Mouse (Mus musculus) heart, postnatal 36 days (tissue): ENCODE measurements around the gene Arsb. TPM values are rescaled to one million over a fixed set of nuclear protein-coding genes. Genes with fewer than 3 reads are reported as not detected.

Experiments
- DNase-seq, 2 experiments: peaks; one replicate each; pipeline ENCODE4 v3.0.0; 2021 to 2022
- intact Hi-C: fragments of 180-260 bp; cut with DNase I; formaldehyde crosslinking; loops from one replicate; pipeline ENCODE4 v1.15.1; 2025
- total RNA-seq, 2 experiments: library from RNA; stranded (reverse); gene quantifications; 2 replicates each; pipeline ENCODE4 v1.2.3; 2021

Arsb gene
- total RNA-seq, 2 experiments from 2014 or later, result 5.6 to 6.2 TPM

GRCm38 (mm10) chr13:93877924-93878323, 106.5 kb downstream of the Arsb start:
- no peak for DNase-seq
- intact Hi-C loops, result no loop called here

GRCm38 (mm10) chr13:93879426-93879825, 108.0 kb downstream of the Arsb start:
- intact Hi-C loops, result no loop called here
- no peak for DNase-seq

- intact Hi-C loops, result no loop called here
- no peak for DNase-seq
Observed at GRCm38 (mm10) chr13:93882132-93882531, 110.7 kb downstream of the Arsb start.

GRCm38 (mm10) chr13:93886999-93887398, 115.6 kb downstream of the Arsb start:
- intact Hi-C loops, result no loop called here
- no peak for DNase-seq

- DNase-seq, result no peak
- intact Hi-C loops, result no loop called here
Observed at GRCm38 (mm10) chr13:93888196-93888595, 116.8 kb downstream of the Arsb start.

- intact Hi-C loops, result no loop called here
Observed at GRCm38 (mm10) chr13:93888916-93889315, 117.5 kb downstream of the Arsb start.

GRCm38 (mm10) chr13:93889991-93890390, 118.6 kb downstream of the Arsb start:
- DNase-seq, result no peak
- intact Hi-C loops, result no loop called here

More at GRCm38 (mm10) chr13:93888916-93889315, 117.5 kb downstream of the Arsb start:
- no peak for DNase-seq

- no peak for DNase-seq
- intact Hi-C loops, result no loop called here
Observed at GRCm38 (mm10) chr13:93891276-93891675, 119.8 kb downstream of the Arsb start.

- no peak for DNase-seq
- intact Hi-C loops, result no loop called here
Observed at GRCm38 (mm10) chr13:93892101-93892500, 120.7 kb downstream of the Arsb start.

- intact Hi-C loops, result no loop called here
- no peak for DNase-seq
Observed at GRCm38 (mm10) chr13:93894105-93894504, 122.7 kb downstream of the Arsb start.

- no peak for DNase-seq
- intact Hi-C loops, result no loop called here
Observed at GRCm38 (mm10) chr13:93895430-93895829, 124.0 kb downstream of the Arsb start.

GRCm38 (mm10) chr13:93897943-93898826, 126.8 kb downstream of the Arsb start:
- intact Hi-C loops, result no loop called here
- DNase-seq, result no peak

GRCm38 (mm10) chr13:93899378-93900256, 128.2 kb downstream of the Arsb start:
- DNase-seq, result no peak
- intact Hi-C loops, result no loop called here

GRCm38 (mm10) chr13:93900934-93901626, 129.7 kb downstream of the Arsb start:
- intact Hi-C loops, result no loop called here
- no peak for DNase-seq

- no peak for DNase-seq
- intact Hi-C loops, result no loop called here
Observed at GRCm38 (mm10) chr13:93902126-93902525, 130.7 kb downstream of the Arsb start.

GRCm38 (mm10) chr13:93906552-93907245, 135.3 kb downstream of the Arsb start:
- DNase-seq, result no peak
- intact Hi-C loops, result no loop called here

GRCm38 (mm10) chr13:93907971-93908370, 136.5 kb downstream of the Arsb start:
- intact Hi-C loops, result no loop called here
- DNase-seq, result no peak

GRCm38 (mm10) chr13:93909847-93910246, 138.4 kb downstream of the Arsb start:
- intact Hi-C loops, result no loop called here
- no peak for DNase-seq

- intact Hi-C loops, result no loop called here
- no peak for DNase-seq
Observed at GRCm38 (mm10) chr13:93911037-93911436, 139.6 kb downstream of the Arsb start.

GRCm38 (mm10) chr13:93912326-93912915, 141.0 kb downstream of the Arsb start:
- DNase-seq, result no peak
- intact Hi-C loops, result no loop called here
